ENCODE assay signal across 17 mouse cellular contexts in genomic region chr7:98797347-98798133, GRCm38 (mm10). TPM values are rescaled to one million over a fixed set of nuclear protein-coding genes. Genes with fewer than 3 reads are reported as not detected.
A peak's percentile ranks its signal among the peaks of the same experiment; 100 is the strongest.
DNase-seq lines count a peak whose midpoint lies in the region; ATAC-seq lines count a peak whose summit lies in the region.
"Had no signal": no experiment of that assay in that cellular context is flagged by ENCODE, and none has a peak within 500 bp of the region (broad histone marks: within the 10 kb centered on the region; RNA-seq: fewer than 3 reads in every experiment).

No protein-coding gene starts in this region.

- peaks cover 20% of the 10 kb centered on the region for H3K4me1 ChIP-seq in kidney, embryonic 14.5 days (ENCODE audit: control insufficient read depth, insufficient read depth, low read length)
- peaks cover 8% of the 10 kb centered on the region for H3K4me1 ChIP-seq in embryonic facial prominence, embryonic 11.5 days (ENCODE audit: control insufficient read depth, insufficient read depth, low read length)
- H3K4me1 ChIP-seq in limb, embryonic 12.5 days (replicated peaks) = peaks cover 16% of the 10 kb centered on the region
- H3K4me1 ChIP-seq: forebrain, embryonic 15.5 days; midbrain, embryonic 15.5 days had no signal

- no peak overlapping the region for H3K4me2 ChIP-seq in kidney, embryonic 14.5 days (replicated peaks; ENCODE audit: low read depth, low read length)
- H3K4me2 ChIP-seq in embryonic facial prominence, embryonic 11.5 days (ENCODE audit: low read depth, low read length) = no peak overlapping the region
- H3K4me2 ChIP-seq in limb, embryonic 12.5 days = no peak overlapping the region
- H3K4me2 ChIP-seq: forebrain, embryonic 15.5 days; heart, embryonic 11.5 days; hindbrain, embryonic 14.5 days; midbrain, embryonic 15.5 days had no signal

- H3K9me3 ChIP-seq in kidney, embryonic 14.5 days (ENCODE audit: control insufficient read depth, low read length) = no peaks in the 10 kb centered on the region
- H3K9me3 ChIP-seq in embryonic facial prominence, embryonic 11.5 days (replicated peaks; ENCODE audit: control insufficient read depth, low read length) = no peaks in the 10 kb centered on the region
- no peaks in the 10 kb centered on the region for H3K9me3 ChIP-seq in limb, embryonic 12.5 days
- H3K9me3 ChIP-seq: forebrain, embryonic 15.5 days; midbrain, embryonic 15.5 days had no signal

- ATAC-seq in kidney, embryonic 14.5 days (ENCODE audit: low FRiP score, low TSS enrichment) = peak; percentile 71
- peak; percentile 68; the same call in 1 of the 2 replicates for ATAC-seq in embryonic facial prominence, embryonic 11.5 days (replicated peaks; ENCODE audit: insufficient number of reproducible peaks, low FRiP score, low TSS enrichment, low read depth)
- no peak; the same call in 1 of the 2 replicates for ATAC-seq in limb, embryonic 12.5 days (ENCODE audit: insufficient number of reproducible peaks, insufficient read depth, low FRiP score, low TSS enrichment, low read depth)
- ATAC-seq in inflammation-experienced regulatory T-cells, adult 6 months = no peak
- ATAC-seq: forebrain, embryonic 15.5 days; midbrain, embryonic 15.5 days had no signal

- 0 out of 2 replicates have a peak, but pooled peaks cover 4% of the 10 kb centered on the region for H3K27me3 ChIP-seq in kidney, embryonic 14.5 days (ENCODE audit: control insufficient read depth, insufficient read depth, low read length)
- H3K27me3 ChIP-seq in embryonic facial prominence, embryonic 11.5 days (ENCODE audit: control insufficient read depth, insufficient read depth, low read length) = no peaks in the 10 kb centered on the region
- peaks cover 7% of the 10 kb centered on the region for H3K27me3 ChIP-seq in limb, embryonic 12.5 days
- H3K27me3 ChIP-seq: forebrain, embryonic 15.5 days; midbrain, embryonic 15.5 days had no signal

- no peak overlapping the region for H3K9ac ChIP-seq in kidney, embryonic 14.5 days (ENCODE audit: low read depth, low read length)
- no peak overlapping the region for H3K9ac ChIP-seq in embryonic facial prominence, embryonic 11.5 days (replicated peaks; ENCODE audit: low read length)
- H3K9ac ChIP-seq in limb, embryonic 12.5 days (replicated peaks) = no peak overlapping the region
- H3K9ac ChIP-seq: forebrain, embryonic 15.5 days; hindbrain, embryonic 14.5 days; midbrain, embryonic 15.5 days had no signal

- H3K27ac ChIP-seq in kidney, embryonic 14.5 days (ENCODE audit: low read depth, low read length) = no peak overlapping the region
- peak overlapping the region; percentile 67; the same call in 1 of the 2 replicates for H3K27ac ChIP-seq in embryonic facial prominence, embryonic 11.5 days (replicated peaks; ENCODE audit: low read depth, low read length)
- H3K27ac ChIP-seq in limb, embryonic 12.5 days = peak overlapping the region; percentile 59
- H3K27ac ChIP-seq: forebrain, embryonic 15.5 days; hindbrain, embryonic 14.5 days; midbrain, embryonic 15.5 days had no signal

- WGBS in kidney, embryonic 14.5 days = 28% methylated on average over 5 of the region's 5 CpGs
- WGBS in embryonic facial prominence, embryonic 11.5 days = 18% methylated on average over 5 of the region's 5 CpGs
- 19% methylated on average over 5 of the region's 5 CpGs for WGBS in limb, embryonic 12.5 days

- no peak for DNase-seq in kidney, postnatal 25 days
- peak; percentile 31 for DNase-seq in ES-CJ7 (ENCODE audit: low read depth, low spot score)
- DNase-seq in embryonic facial prominence, embryonic 11.5 days (ENCODE audit: low spot score) = peak; percentile 41
- no peak for DNase-seq in layer of hippocampus, postnatal 36 days
- DNase-seq: adrenal gland, adult 8-10 months; cerebellum, adult 9-11 months; gastrocnemius, postnatal 10 days; kidney, postnatal 10 days; lung, postnatal 14 days; right cerebral cortex, postnatal 25 days had no signal

- no peak overlapping the region for H3K4me3 ChIP-seq in kidney, embryonic 14.5 days (ENCODE audit: low read length)
- H3K4me3 ChIP-seq in embryonic facial prominence, embryonic 11.5 days (ENCODE audit: low read depth, low read length) = no peak overlapping the region
- H3K4me3 ChIP-seq in limb, embryonic 12.5 days (replicated peaks) = no peak overlapping the region
- H3K4me3 ChIP-seq: forebrain, embryonic 15.5 days; midbrain, embryonic 15.5 days had no signal

- H3K36me3 ChIP-seq in kidney, embryonic 14.5 days (ENCODE audit: control insufficient read depth, insufficient read depth, low read length) = no peaks in the 10 kb centered on the region
- no peaks in the 10 kb centered on the region for H3K36me3 ChIP-seq in embryonic facial prominence, embryonic 11.5 days (replicated peaks; ENCODE audit: control insufficient read depth, insufficient read depth, low read depth, low read length)
- H3K36me3 ChIP-seq in limb, embryonic 12.5 days = no peaks in the 10 kb centered on the region
- H3K36me3 ChIP-seq: forebrain, embryonic 15.5 days; midbrain, embryonic 15.5 days had no signal

RNA-seq across cellular contexts. Expression of gene Wnt11, which starts 37.4 kb away (rescaled TPM):
- 41.6 and 45.3 TPM in 2 replicates for polyA plus RNA-seq in kidney, embryonic 14.5 days (2014; fragmentation: Nextera tagmentation; extraction: Ambion mirVana)
- 4.2 and 6.0 TPM in 2 replicates for polyA plus RNA-seq in embryonic facial prominence, embryonic 11.5 days (2014; fragmentation: Nextera tagmentation; extraction: Ambion mirVana)
- polyA plus RNA-seq in limb, embryonic 12.5 days (2016; fragmentation: Nextera tagmentation; extraction: Ambion mirVana) = 44.4 and 67.0 TPM in 2 replicates
- 1 to 10 TPM; 1.6 to 2.0 TPM for total RNA-seq in layer of hippocampus, postnatal 36 days (2021)
- polyA plus RNA-seq in inflammation-experienced regulatory T-cells, adult 6 months (2017; shearing (Covaris generic)) = not detected

Comparison
In these comparisons a context has a peak if more than half of its experiments do, and no peak if none do; other contexts are left out.
1. ATAC-seq: peak in kidney, embryonic 14.5 days (single experiment) and embryonic facial prominence, embryonic 11.5 days (single experiment); none in limb, embryonic 12.5 days (single experiment) and inflammation-experienced regulatory T-cells, adult 6 months (single experiment).
2. DNase-seq: peak in ES-CJ7 (single experiment) and embryonic facial prominence, embryonic 11.5 days (single experiment); none in kidney, postnatal 25 days (0 of 2) and layer of hippocampus, postnatal 36 days (0 of 2).